Mouse (Mus musculus): Measurements from ENCODE around the gene Zfp36l2.

Gene Zfp36l2

GRCm38 (mm10) chr17:84152206-84152975, 35.4 kb downstream of the Zfp36l2 start:
- no peak for DNase-seq (ENCODE audit: low read depth, low spot score)

- no peak for DNase-seq (ENCODE audit: low read depth, low spot score)
These were observed 36.4 kb downstream of the Zfp36l2 start for GRCm38 (mm10) chr17:84151306-84151705.

GRCm38 (mm10) chr17:84150291-84150690, 37.5 kb downstream of the Zfp36l2 start:
- no peak for DNase-seq (ENCODE audit: low read depth, low spot score)

GRCm38 (mm10) chr17:84149566-84149965, 38.2 kb downstream of the Zfp36l2 start:
- DNase-seq (ENCODE audit: low read depth, low spot score): no peak

- DNase-seq (ENCODE audit: low read depth, low spot score): no peak
These were observed 39.0 kb downstream of the Zfp36l2 start for GRCm38 (mm10) chr17:84148499-84149484.

- no peak for DNase-seq (ENCODE audit: low read depth, low spot score)
These were observed 40.3 kb downstream of the Zfp36l2 start for GRCm38 (mm10) chr17:84147183-84148108.

- DNase-seq (ENCODE audit: low read depth, low spot score): no peak
These were observed 41.1 kb downstream of the Zfp36l2 start for GRCm38 (mm10) chr17:84146458-84147182.

- no peak for DNase-seq (ENCODE audit: low read depth, low spot score)
These were observed 41.9 kb downstream of the Zfp36l2 start for GRCm38 (mm10) chr17:84145826-84146287.

- no peak for DNase-seq (ENCODE audit: low read depth, low spot score)
These were observed 42.8 kb downstream of the Zfp36l2 start for GRCm38 (mm10) chr17:84144762-84145599.

- no peak for DNase-seq (ENCODE audit: low read depth, low spot score)
These were observed 43.6 kb downstream of the Zfp36l2 start for GRCm38 (mm10) chr17:84144130-84144529.

GRCm38 (mm10) chr17:84143219-84143844, 44.4 kb downstream of the Zfp36l2 start:
- no peak for DNase-seq (ENCODE audit: low read depth, low spot score)

- DNase-seq (ENCODE audit: low read depth, low spot score): no peak
These were observed 46.1 kb downstream of the Zfp36l2 start for GRCm38 (mm10) chr17:84141691-84142090.

GRCm38 (mm10) chr17:84140822-84141507, 46.8 kb downstream of the Zfp36l2 start:
- DNase-seq (ENCODE audit: low read depth, low spot score): no peak

- DNase-seq (ENCODE audit: low read depth, low spot score): no peak
These were observed 50.2 kb downstream of the Zfp36l2 start for GRCm38 (mm10) chr17:84137393-84138171.

- no peak for DNase-seq (ENCODE audit: low read depth, low spot score)
These were observed 50.9 kb downstream of the Zfp36l2 start for GRCm38 (mm10) chr17:84136669-84137392.

GRCm38 (mm10) chr17:84136217-84136616, 51.5 kb downstream of the Zfp36l2 start:
- DNase-seq (ENCODE audit: low read depth, low spot score): no peak

- DNase-seq (ENCODE audit: low read depth, low spot score): no peak
These were observed 52.5 kb downstream of the Zfp36l2 start for GRCm38 (mm10) chr17:84135243-84135642.

Data from mesoderm, embryonic 11.5 days (tissue).